ENCODE assay signal across 8 mouse cellular contexts in the genomic region with DNA sequence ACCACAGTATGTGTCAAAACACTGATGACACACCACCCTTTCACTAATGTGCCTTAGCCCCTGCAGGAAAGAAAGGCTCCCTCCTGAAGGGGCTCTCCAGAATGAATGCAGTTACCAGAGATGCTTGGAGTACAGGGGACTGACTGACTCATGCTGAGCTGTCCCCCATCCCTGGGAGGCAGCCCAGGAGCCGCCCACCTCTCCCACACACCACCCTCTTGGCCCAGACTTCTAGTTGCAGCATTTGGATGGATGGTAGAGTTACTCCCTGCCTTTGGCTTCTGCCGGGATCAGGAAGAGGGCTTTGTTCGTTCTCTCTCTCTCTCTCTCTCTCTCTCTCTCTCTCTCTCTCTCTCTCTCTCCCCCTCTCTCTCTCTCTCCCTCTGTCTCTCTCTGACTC. TPM values are rescaled to one million over a fixed set of nuclear protein-coding genes. Genes with fewer than 3 reads are reported as not detected.
DNase-seq lines count a peak whose midpoint lies in the region; ATAC-seq and TF ChIP-seq lines count a peak whose summit lies in the region.

No protein-coding gene starts in this region.

- DNase-seq in hindbrain, embryonic 14.5 days (ENCODE audit: low spot score) = no peak
- DNase-seq in 416B (ENCODE audit: low read depth) = peak; percentile 79
- DNase-seq in brain, embryonic 14.5 days (ENCODE audit: low read depth) = peak; percentile 47
- no peak for DNase-seq in spleen, adult 18-20 months

- no peak for TF ChIP-seq POLR2A in brain, embryonic 14.5 days (IDR thresholded peaks at IDR 0.05; ENCODE audit: borderline replicate concordance, extremely low read depth, insufficient read depth, insufficient read length, poor library complexity, severe bottlenecking)

- no peaks in the 10 kb centered on the region for H3K4me1 ChIP-seq in hindbrain, embryonic 14.5 days (replicated peaks; ENCODE audit: control insufficient read depth, insufficient read depth, low read length)
- peaks cover 27% of the 10 kb centered on the region for H3K4me1 ChIP-seq in hindbrain, embryonic 12.5 days
- peaks cover 8% of the 10 kb centered on the region; the same call in 1 of the 2 replicates for H3K4me1 ChIP-seq in hindbrain, embryonic 16.5 days (ENCODE audit: control insufficient read depth, insufficient read depth, low read depth, low read length)
- H3K4me1 ChIP-seq in neural tube, embryonic 12.5 days = peaks cover 29% of the 10 kb centered on the region; the same call in 1 of the 2 replicates

- no peaks in the 10 kb centered on the region for H3K27me3 ChIP-seq in hindbrain, embryonic 14.5 days (ENCODE audit: control insufficient read depth, insufficient read depth, low read length)
- H3K27me3 ChIP-seq in hindbrain, embryonic 12.5 days = no peaks in the 10 kb centered on the region
- H3K27me3 ChIP-seq in hindbrain, embryonic 16.5 days (replicated peaks; ENCODE audit: control insufficient read depth, insufficient read depth, low read length) = no peaks in the 10 kb centered on the region; the same call in 1 of the 2 replicates
- H3K27me3 ChIP-seq in neural tube, embryonic 12.5 days (replicated peaks) = no peaks in the 10 kb centered on the region

- H3K9me3 ChIP-seq in hindbrain, embryonic 14.5 days (ENCODE audit: control insufficient read depth, low read length) = 0 out of 2 replicates have a peak, but pooled peaks cover 7% of the 10 kb centered on the region
- 0 out of 2 replicates have a peak, but pooled peaks cover 3% of the 10 kb centered on the region for H3K9me3 ChIP-seq in hindbrain, embryonic 12.5 days (replicated peaks)
- peaks cover 4% of the 10 kb centered on the region; the same call in 1 of the 2 replicates for H3K9me3 ChIP-seq in hindbrain, embryonic 16.5 days (ENCODE audit: control insufficient read depth, low read length)
- no peaks in the 10 kb centered on the region for H3K9me3 ChIP-seq in neural tube, embryonic 12.5 days

- no peak overlapping the region for H3K9ac ChIP-seq in hindbrain, embryonic 14.5 days
- H3K9ac ChIP-seq in hindbrain, embryonic 12.5 days = no peak overlapping the region
- no peak overlapping the region for H3K9ac ChIP-seq in hindbrain, embryonic 16.5 days (ENCODE audit: low read depth, low read length)
- H3K9ac ChIP-seq in neural tube, embryonic 12.5 days = no peak overlapping the region; the same call in 1 of the 2 replicates

- H3K4me3 ChIP-seq in hindbrain, embryonic 14.5 days (replicated peaks; ENCODE audit: low read length) = no peak overlapping the region
- H3K4me3 ChIP-seq in hindbrain, embryonic 12.5 days = no peak overlapping the region
- no peak overlapping the region for H3K4me3 ChIP-seq in hindbrain, embryonic 16.5 days (ENCODE audit: low read length)
- no peak overlapping the region for H3K4me3 ChIP-seq in neural tube, embryonic 12.5 days

- no peak; the same call in 1 of the 2 replicates for ATAC-seq in hindbrain, embryonic 14.5 days (ENCODE audit: low FRiP score)
- no peak for ATAC-seq in hindbrain, embryonic 12.5 days (ENCODE audit: low FRiP score)
- ATAC-seq in hindbrain, embryonic 16.5 days = peak; percentile 55; the same call in 1 of the 2 replicates
- no peak for ATAC-seq in neural tube, embryonic 12.5 days (ENCODE audit: low FRiP score, low read depth)
- ATAC-seq in monocyte, adult 5-6 weeks (replicated peaks; ENCODE audit: insufficient number of reproducible peaks, low FRiP score, low TSS enrichment, poor library complexity, severe bottlenecking) = no peak

- whole genome bisulfite sequencing in hindbrain, embryonic 14.5 days = 30% methylated on average over 3 of the region's 3 CpGs
- 37% methylated on average over 3 of the region's 3 CpGs for WGBS in hindbrain, embryonic 12.5 days
- WGBS in hindbrain, embryonic 16.5 days = 27% methylated on average over 3 of the region's 3 CpGs
- WGBS in neural tube, embryonic 12.5 days = 42% methylated on average over 3 of the region's 3 CpGs

- peak overlapping the region; percentile 33; the same call in 1 of the 2 replicates for H3K4me2 ChIP-seq in hindbrain, embryonic 14.5 days (replicated peaks)
- no peak overlapping the region for H3K4me2 ChIP-seq in hindbrain, embryonic 12.5 days (replicated peaks)
- H3K4me2 ChIP-seq in hindbrain, embryonic 16.5 days (ENCODE audit: low read length) = peak overlapping the region; percentile 44; the same call in 1 of the 2 replicates
- peak overlapping the region; percentile 35; the same call in 1 of the 2 replicates for H3K4me2 ChIP-seq in neural tube, embryonic 12.5 days (replicated peaks)

- H3K27ac ChIP-seq in hindbrain, embryonic 14.5 days = no peak overlapping the region
- H3K27ac ChIP-seq in hindbrain, embryonic 12.5 days = no peak overlapping the region
- H3K27ac ChIP-seq in hindbrain, embryonic 16.5 days (ENCODE audit: low read depth, low read length) = no peak overlapping the region
- H3K27ac ChIP-seq in neural tube, embryonic 12.5 days = no peak overlapping the region

- no peak for TF ChIP-seq CTCF in brain, embryonic 14.5 days (IDR thresholded peaks at IDR 0.05; ENCODE audit: borderline replicate concordance, extremely low read depth, insufficient read depth, insufficient read length)

- no peaks in the 10 kb centered on the region for H3K36me3 ChIP-seq in hindbrain, embryonic 14.5 days (replicated peaks; ENCODE audit: control insufficient read depth, insufficient read depth)
- no peaks in the 10 kb centered on the region for H3K36me3 ChIP-seq in hindbrain, embryonic 12.5 days
- H3K36me3 ChIP-seq in hindbrain, embryonic 16.5 days (ENCODE audit: control insufficient read depth, insufficient read depth, low read length) = no peaks in the 10 kb centered on the region
- H3K36me3 ChIP-seq in neural tube, embryonic 12.5 days = no peaks in the 10 kb centered on the region

RNA-seq across cellular contexts. Expression of gene Jun, which starts 53.4 kb away (rescaled TPM):
- polyA plus RNA-seq in hindbrain, embryonic 14.5 days (2014; fragmentation: Nextera tagmentation; extraction: Ambion mirVana) = 34.7 and 35.2 TPM in 2 replicates
- polyA plus RNA-seq in hindbrain, embryonic 12.5 days (2016; fragmentation: Nextera tagmentation; extraction: Ambion mirVana) = 70.7 and 86.0 TPM in 2 replicates
- polyA plus RNA-seq in brain, embryonic 14.5 days (2012; rRNA removed) = 43.3 and 53.1 TPM in 2 replicates
- 62.9 and 63.7 TPM in 2 replicates for polyA plus RNA-seq in hindbrain, embryonic 16.5 days (2015; fragmentation: Nextera tagmentation; extraction: Ambion mirVana)
- polyA plus RNA-seq in neural tube, embryonic 12.5 days (2016; fragmentation: Nextera tagmentation; extraction: Ambion mirVana) = 104 and 109 TPM in 2 replicates
- 141 to 642 TPM (median 148 TPM) in 3 replicates for total RNA-seq in monocyte, adult 5-6 weeks (2017)

Comparison
In these comparisons a context has a peak if more than half of its experiments do, and no peak if none do; other contexts are left out.
1. DNase-seq: peak in 416B (single experiment) and brain, embryonic 14.5 days (single experiment); none in hindbrain, embryonic 14.5 days (single experiment) and spleen, adult 18-20 months (0 of 2).